Mouse (Mus musculus) layer of hippocampus, adult 9-10 months (tissue): ENCODE data around the gene Pskh1.

Experiments used
- DNase-seq: peaks from one replicate; pipeline ENCODE4 v3.0.0; 2022; ENCODE audit warnings: low spot score

Gene Pskh1

DNA sequence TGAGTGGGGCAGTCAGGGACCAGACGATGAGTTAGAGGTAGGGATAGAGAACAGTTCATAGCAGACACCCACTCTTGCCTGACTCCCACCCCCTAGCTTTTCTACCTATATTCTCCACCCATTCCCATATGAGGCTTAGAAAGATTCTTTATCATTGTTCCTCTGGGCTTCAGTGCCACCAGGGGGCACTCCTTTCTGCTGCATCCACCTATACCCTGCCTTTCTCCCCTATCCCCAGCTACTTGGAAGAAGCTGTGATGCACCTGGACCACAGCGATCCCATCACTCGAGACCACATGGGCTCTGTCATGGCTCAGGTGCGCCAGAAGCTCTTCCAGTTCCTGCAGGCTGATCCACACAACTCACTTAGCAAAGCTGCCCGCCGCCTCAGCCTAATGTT lies 7.8 kb upstream of the Pskh1 start:
- no peak for DNase-seq

DNA sequence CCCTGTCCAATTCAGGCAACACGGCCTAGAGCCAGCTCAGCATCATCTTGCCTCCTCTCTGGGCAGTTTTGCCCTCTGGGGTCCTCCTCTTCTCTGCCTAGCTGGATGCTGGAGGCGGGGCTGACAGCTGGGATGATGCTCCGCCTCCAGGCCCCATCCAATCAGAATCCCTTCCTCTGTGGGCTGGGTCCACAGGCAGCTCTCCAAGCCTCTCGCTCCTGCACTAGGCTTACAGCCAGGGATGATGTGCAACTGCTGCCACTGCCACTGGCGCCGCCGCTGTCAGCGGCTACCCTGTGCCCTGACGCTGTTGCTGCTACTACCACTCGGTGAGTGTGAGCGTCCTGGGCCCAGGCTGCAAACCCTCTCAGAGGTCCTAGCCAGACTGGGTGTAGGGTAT lies 6.9 kb upstream of the Pskh1 start, which contains the start of gene Nrn1l:
TSS of gene Nrn1l (plus strand) at position 229 of the 400 bp plus-strand sequence.
- peak; percentile 40 for DNase-seq

DNA sequence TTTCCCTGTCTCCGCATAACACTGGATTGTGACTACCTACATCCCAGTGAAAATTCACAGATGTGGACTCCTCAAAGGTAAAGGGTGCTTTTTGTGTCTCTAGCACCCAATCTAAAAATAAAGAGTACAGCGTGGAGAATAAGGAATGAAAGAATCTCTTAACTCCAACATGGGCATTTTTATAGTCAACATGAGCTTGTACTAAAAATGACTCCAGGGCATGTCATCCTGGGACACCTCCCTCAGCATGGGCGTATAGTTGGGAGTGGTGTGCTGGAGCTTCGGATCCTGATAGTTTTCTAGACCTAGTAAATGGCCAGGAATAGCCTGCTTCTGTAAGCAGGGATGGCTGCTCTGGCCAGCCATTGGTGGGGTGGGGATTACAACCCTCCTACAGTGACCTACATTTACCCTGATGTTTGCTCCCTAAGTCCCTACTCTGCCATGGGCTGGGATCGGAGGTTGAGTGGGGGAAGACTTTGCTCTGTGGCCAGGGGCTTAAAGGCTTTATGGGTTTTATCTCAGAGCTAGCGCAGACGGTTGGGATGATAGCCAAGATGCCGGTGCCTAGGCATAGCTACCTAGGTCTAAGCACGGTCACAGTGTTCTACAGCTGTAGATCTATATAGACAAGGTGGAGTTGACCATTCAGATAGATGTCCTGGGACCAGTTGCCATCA lies 2.3 kb upstream of the Pskh1 start:
- DNase-seq: no peak

DNA sequence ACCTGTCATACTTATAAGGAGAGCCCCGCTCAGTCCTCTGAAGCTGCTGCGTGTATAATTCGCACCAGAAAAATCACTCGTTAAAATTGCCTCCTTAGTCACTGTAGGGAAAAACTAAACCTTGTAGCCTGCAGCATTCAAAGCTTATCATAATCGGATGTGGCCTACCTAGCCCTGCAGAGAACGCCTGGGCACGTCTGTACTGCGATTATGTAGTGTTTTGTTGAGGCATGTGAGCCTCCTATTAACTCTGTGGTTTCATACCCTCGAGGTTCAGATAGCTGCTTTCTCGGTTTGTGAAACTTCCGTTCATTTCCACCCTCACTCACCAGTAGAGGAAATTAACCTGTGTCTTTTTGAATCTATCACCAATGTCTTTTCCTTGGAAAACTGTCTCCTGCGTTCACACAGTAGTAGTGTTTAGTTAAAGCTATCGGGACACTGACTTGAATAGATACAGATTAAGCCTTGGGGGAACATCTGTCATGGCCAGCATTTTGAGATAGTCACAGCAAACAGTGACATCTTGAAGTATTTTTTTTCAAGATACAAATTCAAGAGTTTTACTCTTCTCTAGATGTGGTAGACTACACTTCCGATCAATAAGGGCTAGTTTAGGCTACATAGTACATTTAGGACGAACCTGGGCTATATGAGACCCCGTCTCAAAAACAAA lies 838 bp downstream of the Pskh1 start:
- no peak for DNase-seq

DNA sequence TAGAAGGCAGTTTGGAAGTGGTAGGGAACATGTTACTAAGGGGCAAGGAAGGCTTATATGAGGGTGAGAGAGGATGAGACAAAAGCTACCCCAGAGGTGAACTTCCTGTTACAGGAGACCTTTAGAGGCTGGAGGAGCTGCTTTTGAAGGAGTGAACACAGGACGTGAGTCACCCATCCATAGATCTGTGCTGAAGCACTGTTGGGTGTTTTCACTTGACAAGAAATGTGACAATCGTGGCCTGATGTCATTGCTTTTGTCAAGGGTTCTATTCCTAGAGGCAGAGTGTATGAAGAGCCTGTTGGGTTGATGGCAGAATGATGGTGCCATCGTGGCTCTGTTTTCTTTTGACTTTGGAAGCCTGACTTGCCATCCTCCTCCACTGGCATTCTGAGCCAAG lies 19.1 kb downstream of the Pskh1 start:
- DNase-seq: no peak

DNA sequence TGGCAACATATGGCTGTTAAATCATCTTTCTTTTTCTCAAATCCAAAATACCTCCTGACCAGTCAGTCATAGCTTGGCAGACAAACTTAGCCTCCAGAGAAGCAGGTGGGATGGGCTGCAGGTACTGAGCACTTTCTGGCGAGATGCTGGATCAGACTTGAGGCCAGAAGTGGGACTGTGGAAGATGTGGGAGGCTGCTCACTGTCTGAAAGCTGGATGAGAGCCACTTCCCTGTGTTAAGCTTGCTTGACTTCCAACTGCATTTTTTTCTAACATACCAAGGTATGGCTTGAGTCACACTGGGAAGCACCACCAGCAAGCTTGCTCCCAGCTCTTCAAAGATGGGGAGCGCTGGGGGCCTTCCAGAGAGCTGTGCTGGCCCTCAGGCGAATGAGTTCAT lies 24.9 kb downstream of the Pskh1 start:
- no peak for DNase-seq

DNA sequence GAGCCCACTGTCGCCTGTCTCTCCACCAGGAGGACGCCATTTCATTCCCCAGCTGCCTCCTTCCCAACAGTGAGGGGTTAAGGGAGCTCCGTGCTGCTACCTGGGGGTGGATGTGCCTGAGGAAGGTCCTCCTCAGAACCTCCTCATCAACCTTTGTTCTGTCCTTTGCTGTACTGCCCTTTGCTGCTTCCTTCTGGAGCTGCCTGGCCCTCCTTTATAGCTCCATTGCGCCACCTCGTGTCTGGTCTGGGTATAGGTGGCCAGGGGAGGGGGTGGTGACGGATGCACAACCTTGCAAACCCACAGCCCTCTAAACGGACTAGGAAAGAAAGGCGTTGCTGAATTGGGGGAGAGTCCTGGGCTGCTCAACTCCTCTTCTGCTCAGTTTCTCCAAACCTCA lies 30.4 kb downstream of the Pskh1 start:
- DNase-seq: peak; percentile 53

DNA sequence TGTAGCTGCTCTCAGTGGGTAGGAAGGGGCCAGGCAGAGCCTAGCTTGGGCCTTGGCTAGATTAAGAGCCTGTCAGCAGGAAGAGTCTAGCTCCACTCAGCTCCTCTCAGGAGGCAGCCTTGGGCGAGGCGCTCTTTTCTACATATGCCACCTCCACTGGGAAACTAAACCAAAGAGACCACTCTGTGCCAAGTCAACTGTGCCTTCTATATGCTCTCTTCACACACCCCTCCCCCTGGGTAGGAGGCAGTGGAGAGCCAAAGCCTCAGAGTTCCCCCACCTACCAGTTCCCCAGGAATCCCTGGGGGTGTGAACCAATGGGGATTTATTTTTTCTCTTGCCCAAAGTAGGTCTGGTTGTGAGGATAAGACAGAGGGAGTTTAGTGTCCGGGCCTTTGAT lies 31.0 kb downstream of the Pskh1 start:
- no peak for DNase-seq

DNA sequence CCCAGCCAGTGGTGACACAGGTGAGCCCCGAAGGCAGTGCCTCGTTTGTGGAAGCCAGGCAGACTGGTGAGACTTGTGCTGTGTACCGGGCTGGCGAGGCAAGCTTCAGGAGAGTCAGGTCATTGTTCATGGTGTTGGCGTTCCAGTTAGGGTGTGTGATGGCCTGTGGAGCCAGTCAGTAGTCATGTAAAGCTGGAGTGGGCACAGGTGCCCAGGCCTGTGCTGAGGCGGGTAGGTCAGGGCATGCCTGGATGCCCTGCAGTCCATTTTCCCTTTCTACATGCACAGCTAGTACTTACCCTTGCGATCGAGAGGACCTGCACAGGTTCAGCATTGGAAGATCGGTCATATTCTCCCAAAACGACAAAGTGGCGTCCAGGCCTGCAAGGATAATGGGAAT lies 32.3 kb downstream of the Pskh1 start:
- no peak for DNase-seq

DNA sequence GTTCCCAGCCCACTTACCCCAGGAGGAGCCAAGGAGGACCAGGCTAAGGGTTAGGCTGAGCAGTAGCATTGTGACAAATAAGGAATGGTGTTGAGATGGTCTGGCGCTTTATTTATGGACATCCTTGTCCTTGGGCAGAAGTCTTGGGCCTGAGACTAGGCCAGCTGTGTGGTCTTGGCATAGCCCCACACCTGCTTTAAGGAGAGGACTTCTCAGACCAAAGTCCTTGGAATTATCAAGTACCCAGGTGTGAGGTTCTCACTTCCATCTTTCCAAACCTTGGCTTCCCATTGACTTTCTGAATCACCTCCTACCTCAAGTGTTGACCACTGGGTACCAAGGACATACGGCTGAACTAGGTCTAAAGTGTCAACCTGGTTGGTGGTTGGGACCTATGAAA lies 33.5 kb downstream of the Pskh1 start, which contains the start of gene Ctrl:
TSS of gene Ctrl (minus strand) at position 101 of the 400 bp plus-strand sequence.
- no peak for DNase-seq

DNA sequence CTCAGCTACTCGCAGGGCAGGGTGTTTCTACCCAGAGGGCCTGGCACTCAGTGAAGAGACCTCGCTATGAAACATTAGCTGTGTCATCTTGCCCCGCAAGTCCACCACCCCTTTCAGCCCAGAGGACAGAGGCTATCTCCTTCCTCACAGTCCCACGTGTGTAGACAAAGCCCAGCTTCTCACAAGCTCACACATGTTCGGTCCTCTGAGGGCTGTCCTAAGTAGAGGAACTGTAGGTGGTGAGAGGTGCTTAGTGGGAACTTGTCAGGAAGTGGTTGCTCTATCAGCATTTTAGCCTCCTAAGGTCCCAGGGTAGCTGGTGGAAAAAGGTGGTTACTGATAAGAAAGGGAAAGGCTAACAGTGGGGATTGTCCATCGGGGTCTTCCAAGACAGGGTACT lies 34.9 kb downstream of the Pskh1 start:
- no peak for DNase-seq

DNA sequence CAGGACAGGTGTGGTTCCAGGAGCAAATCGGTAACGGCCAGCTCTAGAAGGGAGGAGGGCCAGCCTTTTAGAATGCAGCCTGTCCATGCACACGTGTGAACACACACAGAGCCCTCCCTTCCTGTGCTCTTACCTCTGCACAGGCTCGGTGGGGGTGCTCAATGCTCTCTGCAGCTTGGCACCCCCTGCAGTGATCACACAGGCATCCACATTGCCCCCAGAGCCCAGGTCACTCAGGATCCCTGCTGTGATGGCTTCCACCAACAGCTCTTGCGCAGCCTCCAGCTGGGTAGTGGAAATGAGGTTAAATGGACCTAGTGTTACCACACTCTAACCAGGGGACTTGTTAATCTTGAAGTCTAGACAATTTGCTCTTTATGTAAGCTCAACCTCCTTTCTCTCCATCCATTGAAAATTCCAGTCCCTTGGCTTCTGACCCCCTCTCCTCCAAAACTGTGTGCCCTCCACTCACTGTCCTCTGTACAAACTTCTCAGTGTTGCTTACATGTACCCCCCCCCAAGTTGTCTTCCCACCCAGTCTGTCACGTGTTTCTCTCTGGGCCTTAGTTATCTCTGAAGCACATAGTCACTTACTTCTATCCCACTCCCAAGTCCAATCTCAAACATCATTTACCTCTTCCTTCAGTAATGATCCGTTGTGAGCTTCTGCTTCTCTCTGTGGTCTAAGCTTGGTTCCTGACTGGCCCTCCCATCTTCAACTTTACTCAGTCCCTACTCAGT lies 35.8 kb downstream of the Pskh1 start:
- DNase-seq: no peak

DNA sequence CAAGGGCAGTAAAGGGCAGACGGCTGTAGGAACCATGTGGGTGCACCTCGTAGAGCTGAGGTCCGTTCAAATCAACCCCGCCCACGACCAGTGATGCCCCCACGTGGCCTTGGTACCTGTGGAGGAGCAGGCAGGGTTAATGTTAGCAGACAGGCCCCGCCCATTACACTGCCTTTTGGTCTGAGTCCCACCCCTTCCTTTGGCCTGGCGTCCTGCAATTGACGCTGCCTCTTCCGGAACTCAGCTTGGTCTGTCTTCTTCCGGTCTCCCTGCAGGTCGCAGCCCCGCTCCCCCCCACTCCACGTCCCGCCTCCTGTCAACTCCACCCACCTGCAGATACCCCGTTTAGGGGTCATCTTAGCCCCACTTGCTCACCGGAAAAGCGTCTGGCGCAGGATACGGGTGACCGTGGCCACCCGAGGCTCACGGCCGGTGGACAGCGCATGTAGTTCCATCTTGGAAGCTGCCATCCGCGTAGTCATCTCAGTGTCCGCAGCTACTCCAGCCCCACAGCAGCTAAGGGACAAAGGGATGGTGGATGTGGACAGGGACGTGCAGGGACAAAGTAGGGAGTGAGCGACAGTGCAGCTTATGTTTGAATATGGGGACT lies 36.7 kb downstream of the Pskh1 start:
- DNase-seq: peak; percentile 68

DNA sequence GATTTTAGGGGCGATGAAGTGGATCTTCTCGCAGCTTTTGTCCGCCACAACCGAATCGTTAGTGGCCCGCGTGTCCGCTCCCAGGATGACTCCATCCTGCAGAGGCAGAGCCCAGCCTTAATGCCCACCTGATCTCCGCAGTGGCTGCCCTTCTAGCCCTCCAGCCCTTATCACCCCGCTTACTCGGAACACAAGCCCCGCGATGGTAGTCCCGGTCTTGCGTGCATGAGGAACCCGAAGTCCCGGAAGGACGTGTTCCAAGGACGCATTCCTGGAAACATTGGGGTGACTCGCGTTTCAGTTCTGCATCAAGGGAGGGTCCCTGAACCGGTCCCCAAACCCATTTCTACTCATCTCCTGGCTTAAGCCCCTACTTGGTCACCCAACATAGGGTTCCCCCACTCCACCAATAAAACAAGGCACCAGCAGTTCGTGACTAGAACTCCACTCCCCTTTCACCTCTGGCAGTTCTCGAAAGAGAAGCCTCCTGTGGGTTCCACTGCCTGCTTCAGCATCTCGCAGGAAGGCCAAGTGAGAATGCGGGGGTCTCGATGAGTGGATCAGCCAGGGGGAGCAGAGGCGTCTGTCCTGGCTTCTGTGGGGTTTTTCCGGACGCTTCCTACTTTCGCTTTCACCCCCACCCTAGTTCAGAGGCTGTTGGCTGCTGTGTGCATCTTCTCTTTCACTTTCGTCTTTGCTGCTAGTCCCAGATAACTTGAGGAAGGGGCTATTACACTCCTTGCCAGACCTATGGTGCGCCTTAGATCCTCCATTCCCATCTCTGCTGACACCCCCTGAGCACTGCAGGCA lies 37.5 kb downstream of the Pskh1 start:
- no peak for DNase-seq

DNA sequence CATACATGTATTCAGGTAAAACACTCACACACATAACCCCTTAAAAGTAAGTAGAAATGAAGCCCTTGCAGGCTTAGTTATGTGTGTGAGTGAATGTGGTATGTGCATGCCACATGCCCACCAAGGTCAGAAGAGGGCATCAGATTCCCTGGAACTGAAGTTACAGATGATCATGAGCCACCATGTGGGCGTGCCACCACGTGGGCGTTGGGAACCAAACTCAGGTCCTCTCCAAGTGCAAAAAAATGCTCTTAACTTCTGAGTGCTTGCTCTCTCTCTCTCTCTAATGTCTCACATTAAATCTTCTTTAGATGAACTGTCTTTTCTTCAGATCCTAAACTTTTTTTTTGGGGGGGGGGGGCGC lies 38.0 kb downstream of the Pskh1 start, which contains the start of gene Psmb10:
TSS of gene Psmb10 (minus strand) at position 139 of the 364 bp plus-strand sequence.
- no peak for DNase-seq

DNA sequence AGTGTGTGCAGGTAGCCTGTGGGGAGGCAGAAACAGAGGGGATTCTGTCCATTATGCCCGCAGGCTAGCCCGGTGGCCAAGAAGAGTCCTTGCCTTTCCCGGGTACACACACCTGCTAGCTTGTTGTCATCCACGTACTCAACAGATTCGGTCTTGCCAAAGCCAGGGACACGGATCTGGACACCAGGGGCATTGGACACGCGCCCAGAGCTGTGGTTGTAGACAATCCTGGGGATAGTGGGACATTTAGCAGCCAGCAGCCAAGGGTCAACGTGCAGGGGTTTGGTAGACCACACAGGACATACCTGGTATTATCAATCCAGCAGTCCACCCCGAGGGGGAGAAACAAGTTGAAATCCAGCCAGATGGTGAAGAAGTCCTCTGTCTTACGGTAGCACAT lies 41.8 kb downstream of the Pskh1 start:
- DNase-seq: no peak

DNA sequence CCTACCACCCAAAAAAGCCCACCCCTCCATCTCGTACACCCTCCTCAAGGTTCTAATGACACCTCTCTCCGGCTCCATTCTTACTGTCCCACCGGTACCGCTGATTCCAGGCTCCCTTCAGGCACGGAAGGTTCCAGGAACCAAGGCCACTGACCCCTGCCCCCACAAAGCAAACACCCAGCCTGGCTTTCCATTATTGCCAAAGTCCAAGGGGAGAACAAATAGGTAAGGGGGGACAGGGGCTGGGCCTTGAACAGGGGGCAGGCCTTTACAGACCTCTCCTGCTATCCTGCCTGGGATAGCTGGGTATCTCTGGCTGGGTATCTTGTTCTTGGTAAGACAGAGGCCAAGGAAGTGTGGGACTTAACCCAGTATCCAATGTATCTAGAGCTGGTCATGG lies 42.3 kb downstream of the Pskh1 start:
- DNase-seq: no peak

DNA sequence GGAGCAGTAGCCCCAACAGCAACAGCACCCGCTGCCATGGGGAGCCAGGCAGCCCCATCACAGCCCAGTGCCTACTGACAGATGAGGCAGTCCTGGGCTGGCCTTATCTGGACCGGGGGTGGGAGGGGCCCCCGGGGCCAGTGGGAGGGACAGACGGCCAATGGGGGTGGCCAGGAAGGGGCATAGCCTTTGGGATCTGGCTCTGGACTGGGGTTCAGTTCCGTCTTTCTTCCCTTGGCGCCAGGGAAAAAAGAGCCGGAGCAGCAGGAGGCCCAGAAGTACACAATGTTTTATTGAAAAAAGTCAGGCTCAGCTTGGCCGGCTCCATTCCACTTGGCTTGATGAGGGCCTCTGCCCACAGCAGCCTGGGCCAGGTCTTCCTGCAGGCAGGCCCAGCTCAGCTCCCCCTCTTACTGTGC lies 43.1 kb downstream of the Pskh1 start, which contains the start of gene Lcat:
TSS of gene Lcat (minus strand) at position 62 of the 419 bp plus-strand sequence.
- no peak for DNase-seq

DNA sequence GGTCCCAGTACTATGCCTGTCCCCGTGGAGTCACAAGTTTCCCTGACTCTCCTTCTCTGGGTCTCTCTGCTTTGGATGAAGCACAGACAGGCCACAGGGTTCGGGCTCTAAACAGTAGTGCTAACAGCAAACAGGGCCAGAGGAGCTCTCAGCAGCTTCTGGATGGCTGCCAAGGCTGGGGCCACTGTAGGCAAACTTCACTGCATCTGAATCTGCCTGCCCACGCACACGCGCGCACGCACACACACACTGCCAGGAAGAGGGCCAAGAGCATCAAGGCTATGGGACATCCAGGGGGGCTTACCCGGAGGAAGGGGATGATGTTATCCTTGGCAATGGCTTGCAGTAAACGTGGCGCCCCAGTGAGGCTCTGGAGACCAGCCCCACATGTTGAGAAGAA lies 49.1 kb downstream of the Pskh1 start:
- DNase-seq: no peak

DNA sequence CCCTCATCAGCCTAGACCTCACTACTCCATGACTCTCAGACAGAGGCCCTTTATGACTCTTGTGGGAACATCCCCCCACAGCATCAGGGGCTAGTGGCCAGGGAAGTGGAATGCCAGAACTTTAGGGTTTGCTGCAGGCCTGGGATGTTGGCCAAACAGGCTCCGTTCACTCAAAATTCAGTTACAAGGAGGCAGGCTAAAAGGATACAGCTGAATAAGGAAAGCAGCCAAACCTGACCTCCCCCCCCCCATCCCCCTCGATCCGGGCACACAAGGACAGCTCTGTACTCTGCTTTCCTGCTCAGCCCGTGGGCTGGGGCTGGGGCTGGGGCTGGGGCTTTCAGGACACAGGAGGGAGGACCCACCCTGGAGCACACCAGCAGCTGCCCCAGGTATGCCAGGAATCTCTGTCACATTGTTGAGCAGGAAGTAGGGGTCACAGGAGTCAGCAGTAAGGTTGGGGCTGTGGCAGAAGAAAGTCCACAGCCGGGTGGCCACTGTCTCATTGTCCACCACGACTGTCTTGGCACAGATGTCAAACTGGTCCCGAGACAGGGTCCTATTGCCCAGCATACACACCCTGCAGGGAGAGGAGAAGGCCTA lies 50.9 kb downstream of the Pskh1 start:
- no peak for DNase-seq

DNA sequence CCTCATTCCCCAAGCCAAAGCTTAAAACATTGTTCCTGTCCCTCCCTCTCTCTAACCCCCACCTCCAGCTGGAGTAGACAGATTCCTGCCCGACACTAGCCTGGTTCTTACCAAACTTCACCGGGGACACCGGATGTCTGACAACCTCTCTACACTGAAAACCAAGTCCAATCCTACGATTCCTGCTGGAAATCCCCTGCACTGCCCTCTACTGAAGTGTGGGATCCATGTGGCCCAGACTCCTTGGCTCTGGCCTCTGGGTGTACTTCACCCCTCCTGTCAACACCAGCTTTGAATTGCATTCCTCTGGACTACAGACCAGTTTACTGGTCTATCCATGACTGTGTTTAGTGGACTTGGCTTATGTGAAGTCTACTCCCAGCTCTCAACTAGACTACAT lies 56.3 kb downstream of the Pskh1 start:
- no peak for DNase-seq
